In genomic region chr13:35676921-35677320, GRCm38 (mm10) we compare ENCODE assay signal across 22 mouse cellular contexts. TPM values are rescaled to one million over a fixed set of nuclear protein-coding genes. Genes with fewer than 3 reads are reported as not detected.
DNase-seq lines count a peak whose midpoint lies in the region; ATAC-seq and TF ChIP-seq lines count a peak whose summit lies in the region.
"Had no signal": no experiment of that assay in that cellular context is flagged by ENCODE, and none has a peak within 500 bp of the region (broad histone marks: within the 10 kb centered on the region; RNA-seq: fewer than 3 reads in every experiment).

No protein-coding gene starts in this region.

- H3K27ac ChIP-seq in heart, embryonic 11.5 days (ENCODE audit: low read depth, low read length), result peak overlapping the region; percentile 41; the same call in 1 of the 2 replicates
- peak overlapping the region; percentile 70 for H3K27ac ChIP-seq in liver, embryonic 11.5 days (ENCODE audit: low read depth, low read length)
- H3K27ac ChIP-seq in liver, postnatal 0 days (ENCODE audit: low read depth), result peak overlapping the region; percentile 88
- H3K27ac ChIP-seq: embryonic facial prominence, embryonic 13.5 days; forebrain, embryonic 15.5 days; hindbrain, embryonic 15.5 days; kidney, postnatal 0 days; limb, embryonic 10.5 days; neural tube, embryonic 15.5 days had no signal

- H3K27me3 ChIP-seq in heart, embryonic 11.5 days (ENCODE audit: control insufficient read depth, insufficient read depth, low read length), result no peaks in the 10 kb centered on the region
- no peaks in the 10 kb centered on the region for H3K27me3 ChIP-seq in liver, embryonic 11.5 days (replicated peaks; ENCODE audit: control insufficient read depth, insufficient read depth, low read length)
- H3K27me3 ChIP-seq in liver, postnatal 0 days (ENCODE audit: insufficient read depth, low read length), result no peaks in the 10 kb centered on the region
- H3K27me3 ChIP-seq: embryonic facial prominence, embryonic 13.5 days; forebrain, embryonic 15.5 days; heart, embryonic 13.5 days; hindbrain, embryonic 15.5 days; neural tube, embryonic 15.5 days; Patski had no signal

- ATAC-seq in heart, embryonic 11.5 days (replicated peaks; ENCODE audit: insufficient number of reproducible peaks, low FRiP score, low TSS enrichment), result no peak
- peak; percentile 13 for ATAC-seq in liver, embryonic 11.5 days (replicated peaks; ENCODE audit: low FRiP score)
- ATAC-seq in liver, postnatal 0 days, result peak; percentile 24
- ATAC-seq: CD4-positive, CD25-positive, alpha-beta regulatory T cell, adult 4 months; forebrain, embryonic 15.5 days; lung, postnatal 0 days; Patski had no signal

- TF ChIP-seq EP300 in liver, postnatal 0 days (IDR thresholded peaks at IDR 0.05; ENCODE audit: low read depth), result no peak

- DNase-seq in heart, postnatal 14 days, result no peak
- peak; percentile 51 for DNase-seq in c-Kit-positive CD71-positive TER-119-positive erythroid progenitor cells, embryonic 14.5 days (ENCODE audit: low spot score)
- DNase-seq in liver, embryonic 11.5 days (ENCODE audit: low spot score), result no peak
- DNase-seq in liver, postnatal 0 days, result no peak
- DNase-seq in kidney, adult 9 months, result no peak
- DNase-seq in adrenal gland, postnatal 36 days, result no peak
- DNase-seq: cerebellum, adult 2 months; cerebellum, postnatal 25 days; gastrocnemius, postnatal 10 days; thymus, postnatal 14 days had no signal

- no peak overlapping the region for H3K4me2 ChIP-seq in heart, embryonic 11.5 days
- no peak overlapping the region for H3K4me2 ChIP-seq in liver, embryonic 11.5 days
- H3K4me2 ChIP-seq in liver, postnatal 0 days (ENCODE audit: low read depth, low read length), result no peak overlapping the region; the same call in 1 of the 2 replicates
- H3K4me2 ChIP-seq: embryonic facial prominence, embryonic 13.5 days; forebrain, embryonic 15.5 days; hindbrain, embryonic 15.5 days; midbrain, embryonic 11.5 days; neural tube, embryonic 15.5 days had no signal

- H3K9me3 ChIP-seq in heart, embryonic 11.5 days (replicated peaks; ENCODE audit: control insufficient read depth, low read length), result no peaks in the 10 kb centered on the region
- H3K9me3 ChIP-seq in liver, embryonic 11.5 days (ENCODE audit: control insufficient read depth, low read length), result no peaks in the 10 kb centered on the region
- H3K9me3 ChIP-seq in liver, postnatal 0 days (ENCODE audit: low read length), result no peaks in the 10 kb centered on the region
- H3K9me3 ChIP-seq: embryonic facial prominence, embryonic 13.5 days; forebrain, embryonic 15.5 days; heart, embryonic 13.5 days; hindbrain, embryonic 15.5 days; limb, embryonic 10.5 days; neural tube, embryonic 15.5 days had no signal

- no peaks in the 10 kb centered on the region for H3K36me3 ChIP-seq in heart, embryonic 11.5 days (ENCODE audit: control insufficient read depth, insufficient read depth, low read length)
- no peaks in the 10 kb centered on the region for H3K36me3 ChIP-seq in liver, embryonic 11.5 days (ENCODE audit: control insufficient read depth, insufficient read depth, low read length)
- H3K36me3 ChIP-seq in liver, postnatal 0 days (replicated peaks; ENCODE audit: insufficient read depth, low read length), result no peaks in the 10 kb centered on the region
- H3K36me3 ChIP-seq: embryonic facial prominence, embryonic 13.5 days; forebrain, embryonic 15.5 days; heart, embryonic 13.5 days; hindbrain, embryonic 15.5 days; limb, embryonic 10.5 days; neural tube, embryonic 15.5 days had no signal

- no peak overlapping the region for H3K9ac ChIP-seq in heart, embryonic 11.5 days (ENCODE audit: low read depth, low read length)
- H3K9ac ChIP-seq in liver, embryonic 11.5 days (ENCODE audit: low read depth, low read length), result no peak overlapping the region
- H3K9ac ChIP-seq in liver, postnatal 0 days (replicated peaks), result no peak overlapping the region
- H3K9ac ChIP-seq: embryonic facial prominence, embryonic 13.5 days; forebrain, embryonic 15.5 days; heart, embryonic 13.5 days; hindbrain, embryonic 15.5 days; neural tube, embryonic 15.5 days had no signal

- no peak for TF ChIP-seq CTCF in liver, postnatal 0 days (IDR thresholded peaks at IDR 0.05; ENCODE audit: low read depth)

- no peak overlapping the region for H3K4me3 ChIP-seq in heart, embryonic 11.5 days (ENCODE audit: low read depth, low read length)
- no peak overlapping the region for H3K4me3 ChIP-seq in liver, embryonic 11.5 days (ENCODE audit: low read depth, low read length)
- H3K4me3 ChIP-seq in liver, postnatal 0 days (ENCODE audit: low read depth, low read length), result no peak overlapping the region
- H3K4me3 ChIP-seq: embryonic facial prominence, embryonic 13.5 days; forebrain, embryonic 15.5 days; heart, embryonic 13.5 days; hindbrain, embryonic 15.5 days; limb, embryonic 10.5 days; neural tube, embryonic 15.5 days had no signal

- H3K4me1 ChIP-seq in heart, embryonic 11.5 days (ENCODE audit: control insufficient read depth, insufficient read depth, low read length), result peaks cover 5% of the 10 kb centered on the region; the same call in 1 of the 2 replicates
- H3K4me1 ChIP-seq in liver, embryonic 11.5 days (replicated peaks; ENCODE audit: control insufficient read depth, insufficient read depth, low read length), result peaks cover 17% of the 10 kb centered on the region
- H3K4me1 ChIP-seq in liver, postnatal 0 days (ENCODE audit: insufficient read depth), result peaks cover 17% of the 10 kb centered on the region
- H3K4me1 ChIP-seq: forebrain, embryonic 15.5 days; hindbrain, embryonic 15.5 days; limb, embryonic 10.5 days; neural tube, embryonic 15.5 days had no signal

- intact Hi-C loops in heart, postnatal 14 days (cut with DNase I), result no loop called here

- 97% methylated on average over 1 of the region's 1 CpGs for WGBS in heart, embryonic 11.5 days (ENCODE audit: insufficient replicate concordance)
- 87% methylated on average over 1 of the region's 1 CpGs for WGBS in liver, embryonic 11.5 days
- 96% methylated on average over 1 of the region's 1 CpGs for WGBS in liver, postnatal 0 days (ENCODE audit: insufficient replicate concordance)

RNA-seq across cellular contexts. Expression of gene Cdyl, which starts 17.3 kb away (rescaled TPM):
- 14.9 and 15.6 TPM in 2 replicates for polyA plus RNA-seq in heart, embryonic 11.5 days (2014; fragmentation: Nextera tagmentation; extraction: Ambion mirVana)
- total RNA-seq in heart, postnatal 14 days (2021), result 1 to 10 TPM; 8.6 to 9.0 TPM
- 17.6 and 19.1 TPM in 2 replicates for polyA plus RNA-seq in liver, embryonic 11.5 days (2014; fragmentation: Nextera tagmentation; extraction: Ambion mirVana)
- 5.8 and 5.9 TPM in 2 replicates for polyA plus RNA-seq in liver, postnatal 0 days (2015; fragmentation: Nextera tagmentation; extraction: Ambion mirVana)
- 10 to 100 TPM; 20.5 to 26.4 TPM for total RNA-seq in adrenal gland, postnatal 36 days (2021)
